Mouse (Mus musculus) lung, embryonic 16.5 days (tissue): Measurements from ENCODE around the gene Amy2a1. TPM values are rescaled to one million over a fixed set of nuclear protein-coding genes. Genes with fewer than 3 reads are reported as not detected.
"Not testable (repeated sequence)": the region's sequence is repeated elsewhere in the genome, so short reads cannot be mapped to it uniquely, and the experiment has no call there.

Source experiments
- ATAC-seq: fragments of 200-750 bp; cut with Nextera tagmentation; 2 replicates; pipeline ENCODE4 v1.8.0; 2017; ENCODE audit warnings: low read depth, mild to moderate bottlenecking, moderate library complexity
- H3K27ac ChIP-seq: fragments of 300-500 bp; sonication (generic); 2 replicates; pipeline ENCODE4 v1.5.1; 2014; ENCODE audit warnings: mild to moderate bottlenecking, control low read depth, low read length
- H3K27me3 ChIP-seq: fragments of 300-500 bp; sonication (generic); 2 replicates; pipeline ENCODE4 v1.6.1; 2014; ENCODE audit warnings: low read depth, low read length, mixed read lengths; ENCODE audit not compliant: control insufficient read depth, insufficient read depth
- H3K36me3 ChIP-seq: fragments of 300-500 bp; sonication (generic); 2 replicates; pipeline ENCODE4 v1.6.1; 2014; ENCODE audit warnings: low read length; ENCODE audit not compliant: control insufficient read depth, insufficient read depth
- H3K4me1 ChIP-seq: fragments of 300-500 bp; sonication (generic); replicated peaks from 2 replicates; pipeline ENCODE4 v1.6.1; 2014; ENCODE audit warnings: low read length, mixed read lengths; ENCODE audit not compliant: control insufficient read depth, insufficient read depth
- H3K4me2 ChIP-seq: fragments of 300-500 bp; sonication (generic); 2 replicates; pipeline ENCODE4 v1.6.1; 2014; ENCODE audit warnings: low read depth, low read length, control low read depth
- H3K4me3 ChIP-seq: fragments of 300-500 bp; sonication (generic); 2 replicates; pipeline ENCODE4 v1.5.1; 2014; ENCODE audit warnings: mild to moderate bottlenecking, low read length, control low read depth
- H3K9ac ChIP-seq: fragments of 300-500 bp; sonication (generic); 2 replicates; pipeline ENCODE4 v1.6.1; 2014; ENCODE audit warnings: low read length, control low read depth
- H3K9me3 ChIP-seq: fragments of 300-500 bp; sonication (generic); 2 replicates; pipeline ENCODE4 v1.6.1; 2016; ENCODE audit warnings: low read length; ENCODE audit not compliant: control insufficient read depth
- WGBS: fragments of 180-500 bp; shearing (Covaris S2); extraction: QIAGEN DNeasy Blood & Tissue Kit; methylation state at CpG from one replicate; pipeline ENCODE4 v1.1.7; 2014; 5-methylcytosine and 5-hydroxymethylcytosine counted together
- polyA plus RNA-seq: library from polyadenylated mRNA; unstranded; fragments of >200 nt; fragmentation: Nextera tagmentation; extraction: Ambion mirVana; gene quantifications from 2 replicates; pipeline ENCODE4 v1.2.1, GENCODE M21; 2015

Gene Amy2a1
- 0.19 and 2.1 TPM in 2 replicates for polyA plus RNA-seq

GRCm38 (mm10) chr3:113532328-113532727 lies at the start of gene Amy2a1:
TSS of gene Amy2a1 (minus strand) at chr3:113532428.
- not testable (repeated sequence) for H3K9me3 ChIP-seq, H3K27ac ChIP-seq, H3K9ac ChIP-seq, H3K27me3 ChIP-seq, H3K4me3 ChIP-seq, H3K4me2 ChIP-seq, H3K4me1 ChIP-seq, H3K36me3 ChIP-seq, ATAC-seq
- 69% methylated on average over 2 of the region's 3 CpGs for WGBS

GRCm38 (mm10) chr3:113574578-113574977 lies 42.4 kb upstream of the Amy2a1 start:
- 58% methylated on average over 4 of the region's 4 CpGs for WGBS
- H3K27me3 ChIP-seq, result no peaks in the 10 kb centered on the region
- H3K4me2 ChIP-seq, result no peak overlapping the region
- no peak overlapping the region for H3K27ac ChIP-seq
- no peak overlapping the region for H3K9ac ChIP-seq
- H3K4me3 ChIP-seq, result no peak overlapping the region
- no peaks in the 10 kb centered on the region for H3K9me3 ChIP-seq
- no peaks in the 10 kb centered on the region for H3K4me1 ChIP-seq
- H3K36me3 ChIP-seq, result no peaks in the 10 kb centered on the region
- ATAC-seq, result no peak

- Histone ChIP-seq H3K4me2 (no peak overlapping the region), H3K4me3 (no peak overlapping the region)
- 55% methylated on average over 2 of the region's 2 CpGs for WGBS
Observed at GRCm38 (mm10) chr3:113574138-113574537, 41.9 kb upstream of the Amy2a1 start.

GRCm38 (mm10) chr3:113572158-113572557 lies 39.9 kb upstream of the Amy2a1 start:
- no peak overlapping the region for H3K4me3 ChIP-seq
- no peak overlapping the region for H3K4me2 ChIP-seq
- no peak overlapping the region for H3K9ac ChIP-seq
- 54% methylated on average over 3 of the region's 3 CpGs for WGBS
- H3K4me1 ChIP-seq, result no peaks in the 10 kb centered on the region
- no peaks in the 10 kb centered on the region for H3K36me3 ChIP-seq
- H3K27ac ChIP-seq, result no peak overlapping the region
- H3K27me3 ChIP-seq, result no peaks in the 10 kb centered on the region
- H3K9me3 ChIP-seq, result no peaks in the 10 kb centered on the region
- no peak for ATAC-seq

More at GRCm38 (mm10) chr3:113574138-113574537, 41.9 kb upstream of the Amy2a1 start:
- Histone ChIP-seq H3K4me1 (no peaks in the 10 kb centered on the region), H3K27ac (no peak overlapping the region), H3K36me3 (no peaks in the 10 kb centered on the region), H3K9ac (no peak overlapping the region), H3K27me3 (no peaks in the 10 kb centered on the region), H3K9me3 (no peaks in the 10 kb centered on the region)
- ATAC-seq, result no peak

GRCm38 (mm10) chr3:113539692-113540091 lies 7.5 kb upstream of the Amy2a1 start:
- no peak overlapping the region for H3K4me3 ChIP-seq
- no peaks in the 10 kb centered on the region for H3K27me3 ChIP-seq
- no peaks in the 10 kb centered on the region for H3K36me3 ChIP-seq
- H3K27ac ChIP-seq, result no peak overlapping the region
- H3K9me3 ChIP-seq, result no peaks in the 10 kb centered on the region
- no peak for ATAC-seq
- no peak overlapping the region for H3K4me2 ChIP-seq
- no peaks in the 10 kb centered on the region for H3K4me1 ChIP-seq
- no peak overlapping the region for H3K9ac ChIP-seq

Other genes with a start within 250 kb of the Amy2a1 start
- gene Amy2a4, start 241.0 kb downstream of the Amy2a1 start, polyA plus RNA-seq, result not detected in 2 replicates
- not detected in 2 replicates for gene Amy2a3, start 208.4 kb downstream of the Amy2a1 start, polyA plus RNA-seq
- gene Amy2a2, start 175.8 kb downstream of the Amy2a1 start, polyA plus RNA-seq, result not detected in 2 replicates
- 0.74 and 1.6 TPM in 2 replicates for gene Amy1, start 74.3 kb upstream of the Amy2a1 start, polyA plus RNA-seq
- gene Rnpc3, start 97.7 kb upstream of the Amy2a1 start, polyA plus RNA-seq, result 35.4 and 37.3 TPM in 2 replicates